Mouse (Mus musculus) testis, adult 2 months (tissue): Measurements from ENCODE around the gene F13a1.

Experiments
- CTCF ChIP-seq: fragments of 200-500 bp; IDR thresholded peaks from 2 replicates; pipeline ENCODE4 v1.5.1; 2012; ENCODE audit warnings: low read depth, mild to moderate bottlenecking, inconsistent platforms, low read length, moderate library complexity; ENCODE audit not compliant: control insufficient read depth, insufficient read depth, insufficient replicate concordance
- POLR2A ChIP-seq: fragments of 200-500 bp; IDR thresholded peaks from 2 replicates; pipeline ENCODE4 v1.6.1; 2012; ENCODE audit warnings: low read depth, mild to moderate bottlenecking, inconsistent platforms, low read length, moderate library complexity; ENCODE audit not compliant: control insufficient read depth

DNA sequence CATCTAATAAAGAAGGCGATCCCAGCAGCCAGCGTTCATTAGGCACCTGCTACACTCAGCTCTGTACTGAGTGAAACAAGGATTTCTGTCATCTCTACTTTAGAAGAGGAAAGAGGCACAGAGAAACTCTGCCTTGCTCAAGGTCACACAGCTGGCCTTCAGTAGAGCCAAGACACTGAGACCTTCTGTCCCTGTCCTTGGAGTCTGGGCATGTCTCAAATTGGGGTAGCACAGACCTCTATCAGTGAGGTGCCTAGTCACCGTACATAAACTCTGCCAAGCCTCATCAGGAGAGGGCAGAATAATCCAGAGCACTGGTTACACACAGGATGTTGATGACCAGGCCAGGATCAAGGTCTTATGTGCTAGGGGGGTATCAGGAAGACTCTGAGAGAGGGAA, 108.2 kb downstream of the F13a1 start:
- no peak for TF ChIP-seq CTCF
- TF ChIP-seq POLR2A: no peak
